Mouse (Mus musculus) adrenal gland, postnatal 10 days (tissue): ENCODE data around the gene Spic. TPM values are rescaled to one million over a fixed set of nuclear protein-coding genes. Genes with fewer than 3 reads are reported as not detected.
A peak's percentile ranks its signal among the peaks of the same experiment; 100 is the strongest.

Experiments
- DNase-seq: peaks from one replicate; pipeline ENCODE4 v3.0.0; 2021; ENCODE audit warnings: mixed read lengths
- total RNA-seq, 2 experiments: library from RNA; stranded (reverse); gene quantifications; 2 replicates each; pipeline ENCODE4 v1.2.3; 2021

Spic gene
- total RNA-seq, 2 experiments from 2014 or later, result 1.9 to 3.6 TPM

DNA sequence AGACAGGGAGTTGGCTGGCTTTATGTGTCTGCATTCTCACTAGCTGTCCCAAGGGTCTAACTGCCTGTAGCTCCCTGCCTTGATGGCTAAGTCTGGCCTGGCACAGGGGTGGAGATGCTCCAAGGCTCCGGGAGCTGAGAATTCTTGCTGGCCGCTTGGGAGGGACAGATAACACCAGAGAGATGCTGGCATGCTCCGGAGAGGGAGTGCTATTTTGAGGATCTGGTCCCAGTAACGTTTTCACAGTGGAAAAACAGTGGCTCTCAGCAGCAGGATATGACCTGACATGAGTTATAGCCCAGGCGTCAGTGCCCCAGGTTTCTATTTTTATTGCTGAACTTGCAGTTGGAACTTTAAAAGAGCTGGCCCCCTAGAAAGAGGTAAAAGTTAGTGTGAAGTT is 39.4 kb downstream of the Spic start:
- DNase-seq, result no peak

DNA sequence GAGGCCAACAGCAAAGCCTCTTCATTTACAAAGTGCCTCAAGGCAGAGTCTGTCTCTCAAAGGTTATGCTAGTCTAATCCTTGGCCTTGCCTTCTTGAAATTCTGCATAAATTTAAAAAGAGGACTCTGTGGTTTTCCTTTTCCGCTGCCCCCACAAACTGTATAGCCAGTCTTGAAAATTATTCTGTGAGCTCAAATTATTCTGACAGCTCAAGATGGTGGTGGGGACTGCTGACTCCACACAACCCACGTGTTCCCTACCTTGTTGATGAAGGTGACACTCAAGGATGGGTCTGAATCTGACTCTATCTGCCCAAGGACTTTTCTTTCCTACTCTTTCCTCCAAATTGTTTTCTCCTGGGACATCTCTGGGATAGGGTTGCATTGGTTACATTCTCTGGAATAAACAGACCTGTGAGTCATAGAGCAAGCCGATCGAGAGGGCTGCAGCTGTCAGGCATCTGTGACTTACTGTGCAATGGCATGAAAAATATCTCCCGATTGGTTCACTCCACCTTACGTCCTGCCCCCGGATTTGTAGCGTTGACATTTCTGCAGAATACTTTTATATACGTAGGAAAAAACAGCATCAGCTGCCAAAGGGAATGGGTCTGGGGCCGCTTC is 53.4 kb downstream of the Spic start:
- peak; percentile 22 for DNase-seq

DNA sequence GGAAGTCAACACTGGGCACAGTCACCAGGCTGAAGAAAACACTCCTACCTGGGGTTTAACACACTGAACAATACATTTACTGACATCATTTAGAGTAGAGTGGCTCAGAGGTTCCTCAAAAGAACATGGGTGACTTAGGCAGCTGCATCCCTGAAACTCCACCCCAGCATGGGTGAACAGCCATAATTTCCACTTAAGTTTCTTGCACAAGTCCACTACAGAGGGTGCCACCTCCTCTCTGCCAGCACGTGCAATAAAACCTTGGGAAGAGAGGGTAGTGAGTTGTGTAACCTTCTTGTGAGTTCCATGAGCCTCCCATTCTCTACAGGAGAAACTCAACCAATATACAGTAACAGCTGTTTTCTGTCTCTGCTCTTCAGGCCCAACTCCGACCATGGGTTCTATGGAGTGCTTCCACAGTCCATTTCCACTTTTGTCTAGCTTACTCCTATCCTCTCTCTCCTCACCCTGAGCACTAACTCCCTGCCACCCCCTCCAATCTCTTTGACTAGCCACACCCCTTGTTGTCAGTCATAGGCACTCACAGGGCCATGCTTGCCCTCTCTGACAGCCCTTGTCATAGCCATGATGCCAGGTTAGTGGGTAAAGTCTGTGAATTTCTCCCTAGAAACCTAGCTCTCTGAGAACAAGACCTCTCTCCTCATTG is 54.0 kb downstream of the Spic start:
- DNase-seq, result no peak

DNA sequence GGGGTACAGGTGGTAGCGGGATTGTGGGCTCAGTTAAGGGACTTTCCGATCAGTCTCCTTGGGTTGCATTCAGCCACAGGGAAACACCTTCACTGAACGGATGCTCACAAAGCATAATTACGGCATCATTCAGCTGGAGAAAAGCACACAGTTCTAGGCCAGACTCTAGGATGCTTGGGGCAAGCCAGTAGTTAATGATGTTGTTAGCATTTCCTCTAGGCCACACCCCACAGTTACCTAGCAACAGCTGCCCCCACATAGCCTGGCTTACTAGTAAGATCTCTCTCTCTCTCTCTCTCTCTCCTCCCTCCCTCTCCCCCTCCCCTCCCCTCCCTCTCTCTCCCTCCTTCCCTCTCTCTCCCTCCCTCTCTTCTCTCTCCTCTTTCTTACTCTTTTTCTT is 57.8 kb downstream of the Spic start:
- no peak for DNase-seq

DNA sequence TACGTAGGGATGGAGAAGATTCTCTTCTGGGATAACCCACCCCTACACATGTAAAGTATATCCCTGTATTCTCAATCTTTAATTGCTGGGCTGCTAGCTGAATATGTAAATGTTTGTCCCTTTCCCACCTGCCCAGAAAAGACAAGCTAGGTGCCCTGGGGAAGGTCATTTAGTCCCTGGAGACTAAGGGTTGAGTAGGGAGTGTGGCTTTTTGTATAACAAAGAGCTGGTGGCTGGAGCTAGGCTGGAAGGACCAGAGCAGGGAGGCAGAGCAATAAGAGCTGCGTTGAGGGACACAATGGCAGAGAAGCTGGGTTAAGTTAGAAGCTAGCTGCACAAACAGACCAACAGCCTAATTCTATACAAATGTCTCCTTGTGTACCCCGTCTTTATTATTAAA is 58.6 kb downstream of the Spic start:
- DNase-seq, result no peak

Other genes with a start within 250 kb of the Spic start
- 1 to 10 TPM in 1 of 2 experiments, under 1 TPM in 1; 0.82 to 1.7 TPM for gene Sycp3, start 225.4 kb downstream of the Spic start, total RNA-seq
- 100 to 1,000 TPM; 225 to 228 TPM for gene Chpt1, start 180.9 kb downstream of the Spic start, total RNA-seq
- 100 to 1,000 TPM in 1 of 2 experiments, 10 to 100 TPM in 1; 43.0 to 253 TPM for gene Mybpc1, start 79.9 kb downstream of the Spic start, total RNA-seq
- gene Arl1, start 45.8 kb upstream of the Spic start, total RNA-seq, result 10 to 100 TPM; 94.6 to 96.3 TPM
- gene Utp20, start 141.8 kb upstream of the Spic start, total RNA-seq, result 10 to 100 TPM; 20.8 to 25.7 TPM
- gene Slc5a8, start 201.0 kb upstream of the Spic start, total RNA-seq, result under 1 TPM; 0.06 TPM